Mouse (Mus musculus): ENCODE measurements at regions not wholly inside any gene's neighbourhood (a gene's known extent, or its start where the extent isn't known, plus 50 kb on each side); places are given as distances from the start of the nearest gene placed in this dataset.

DNA sequence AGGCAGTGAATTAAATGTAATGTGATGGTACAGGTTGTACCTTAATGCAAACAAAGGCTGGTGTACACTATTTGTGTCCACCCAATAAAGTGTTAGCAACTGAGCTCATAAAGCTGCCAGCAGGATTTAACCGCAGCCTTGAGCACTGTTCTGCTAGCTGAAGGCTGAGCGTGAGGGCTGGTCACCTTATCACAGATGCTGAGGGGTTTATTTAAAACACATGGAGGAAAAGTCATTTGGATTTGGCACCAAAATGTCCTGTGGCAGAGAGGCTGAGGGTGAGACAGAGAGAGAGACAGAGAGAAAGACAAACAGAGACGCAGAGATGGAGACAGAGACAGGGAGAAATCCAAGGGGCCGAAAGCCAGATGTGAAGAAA lies 181.9 kb upstream of the Habp2 start:
- TF ChIP-seq CTCF (IDR thresholded peaks at IDR 0.05; ENCODE audit: extremely low read depth, insufficient read length, insufficient replicate concordance, low read depth, low read length) (no peak), POLR2A (IDR thresholded peaks at IDR 0.05; ENCODE audit: low read depth, low read length) (no peak)

Data from small intestine, adult 2 months (tissue).